Mouse (Mus musculus): ENCODE measurements around the gene Mcl1. TPM values are rescaled to one million over a fixed set of nuclear protein-coding genes. Genes with fewer than 3 reads are reported as not detected.
"Not testable (repeated sequence)": the region's sequence is repeated elsewhere in the genome, so short reads cannot be mapped to it uniquely, and the experiment has no call there.

The Mcl1 gene
- polyA plus RNA-seq, 1 experiment from 2014 or later = 57.2 TPM

DNA sequence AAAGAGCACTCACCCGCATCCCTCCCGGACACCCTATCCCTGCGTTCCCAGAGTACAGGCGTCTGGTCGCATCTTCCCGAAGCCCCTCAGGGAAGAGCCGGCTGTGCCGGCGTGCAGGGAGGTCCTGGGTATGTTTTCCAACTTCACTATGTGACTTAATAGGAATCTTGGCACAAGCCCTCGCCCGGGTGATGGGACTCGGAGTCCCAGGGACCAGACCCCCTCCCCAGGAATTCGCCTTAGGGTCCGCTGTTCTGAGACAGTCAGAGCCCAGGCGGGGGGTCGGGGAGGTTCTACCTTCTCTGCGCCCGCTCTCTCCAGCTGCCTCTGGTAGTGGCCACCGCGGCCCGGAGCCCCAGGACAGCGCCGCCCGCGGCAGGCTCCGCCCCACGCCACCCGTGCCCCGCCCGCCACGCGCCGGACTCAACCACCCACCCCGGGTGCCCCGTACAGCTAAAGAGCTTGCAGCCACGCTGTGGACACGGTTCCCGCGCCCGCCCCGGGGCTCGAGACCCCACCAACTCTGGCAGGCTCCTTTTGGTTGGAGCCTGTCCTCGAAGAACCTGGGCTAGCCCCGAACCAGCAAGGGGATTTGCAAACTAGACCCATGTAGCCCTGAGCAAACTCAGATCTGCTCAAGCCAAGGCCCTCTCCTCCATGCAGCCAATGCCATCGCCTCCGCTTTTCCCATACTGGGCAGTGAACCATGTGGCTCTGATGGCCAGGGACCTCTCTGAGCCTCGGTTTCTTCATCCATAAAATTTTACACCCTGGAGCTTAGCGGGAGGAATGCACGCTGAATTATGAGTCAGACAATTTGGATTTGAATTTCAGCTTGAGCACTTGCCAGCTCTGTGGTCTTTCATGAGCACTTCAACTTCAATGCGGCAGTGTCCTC, 29.2 kb downstream of the Mcl1 start, which contains the start of gene Adamtsl4:
Adamtsl4 (minus strand) TSS at position 394 of the 898 bp plus-strand sequence.
- H3K9me3 ChIP-seq (ENCODE audit: control insufficient read depth, low read length) = no peaks in the 10 kb centered on the region
- peak within 1 kb of the TSS; percentile 43 to 51 for H3K4me3 ChIP-seq (ENCODE audit: control insufficient read depth in 1 of 2, insufficient read depth in 1 of 2, low read depth in 1 of 2, low read length in 2 of 2)
- peak; percentile 60 for ATAC-seq (ENCODE audit: insufficient number of reproducible peaks, insufficient read depth, low FRiP score, low read depth)
- 4% methylated on average over 50 of the region's 50 CpGs for WGBS
- H3K27me3 ChIP-seq (ENCODE audit: control insufficient read depth, insufficient read depth, low read length) = no peaks in the 10 kb centered on the region
- H3K36me3 ChIP-seq (ENCODE audit: control insufficient read depth, insufficient read depth, low read length) = no peaks in the 10 kb centered on the region
- peak within 1 kb of the TSS; percentile 74 for H3K9ac ChIP-seq (ENCODE audit: low read length)
- peak within 1 kb of the TSS; percentile 86 for H3K4me2 ChIP-seq (ENCODE audit: low read length)
- peaks cover 42 to 69% of the 10 kb centered on the region in 2 experiments for H3K4me1 ChIP-seq (ENCODE audit: control insufficient read depth in 2 of 2, insufficient read depth in 2 of 2, low read length in 2 of 2)
- peak within 1 kb of the TSS; percentile 59 to 88 for H3K27ac ChIP-seq (replicated peaks in 1 of 2; ENCODE audit: control insufficient read depth in 1 of 2, insufficient read depth in 1 of 2, low read depth in 2 of 2, low read length in 2 of 2)

GRCm38 (mm10) chr3:95689171-95689915, 30.8 kb downstream of the Mcl1 start:
- H3K27ac ChIP-seq (replicated peaks in 1 of 2; ENCODE audit: control insufficient read depth in 1 of 2, insufficient read depth in 1 of 2, low read depth in 2 of 2, low read length in 2 of 2) = peak overlapping the region; percentile 83 to 88
- no peak overlapping the region for H3K4me3 ChIP-seq (ENCODE audit: control insufficient read depth in 1 of 2, insufficient read depth in 1 of 2, low read depth in 1 of 2, low read length in 2 of 2)
- peak overlapping the region; percentile 14; the same call in 1 of the 2 replicates for H3K9ac ChIP-seq (ENCODE audit: low read length)
- H3K9me3 ChIP-seq (ENCODE audit: control insufficient read depth, low read length) = no peaks in the 10 kb centered on the region
- H3K4me1 ChIP-seq (ENCODE audit: control insufficient read depth in 2 of 2, insufficient read depth in 2 of 2, low read length in 2 of 2) = peaks cover 53 to 82% of the 10 kb centered on the region in 2 experiments
- H3K27me3 ChIP-seq (ENCODE audit: control insufficient read depth, insufficient read depth, low read length) = no peaks in the 10 kb centered on the region
- H3K4me2 ChIP-seq (ENCODE audit: low read length) = peak overlapping the region; percentile 44
- 14% methylated on average over 11 of the region's 11 CpGs for WGBS
- H3K36me3 ChIP-seq (ENCODE audit: control insufficient read depth, insufficient read depth, low read length) = no peaks in the 10 kb centered on the region
- peak; percentile 51 for ATAC-seq (ENCODE audit: insufficient number of reproducible peaks, insufficient read depth, low FRiP score, low read depth)

DNA sequence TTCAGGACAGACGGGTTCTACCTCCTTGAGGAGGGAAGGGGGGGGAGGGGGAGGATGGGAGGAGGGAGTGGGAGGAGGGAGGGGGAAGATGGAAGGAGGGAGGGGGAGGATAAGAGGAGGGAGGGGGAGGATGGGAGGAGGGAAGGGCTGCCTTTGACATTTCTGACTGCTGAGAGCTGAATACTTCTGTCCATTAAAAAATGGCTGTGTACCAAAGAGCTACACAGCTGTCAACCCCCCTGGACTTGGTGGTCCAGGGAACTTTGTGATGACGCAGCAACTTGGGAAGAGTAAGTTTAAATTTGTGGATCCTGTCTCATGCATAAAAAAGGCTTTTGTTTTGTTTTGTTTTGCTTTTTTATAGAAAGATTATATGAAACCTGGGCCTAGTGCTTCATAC, 31.4 kb downstream of the Mcl1 start:
- Histone ChIP-seq H3K4me3 (ENCODE audit: control insufficient read depth in 1 of 2, insufficient read depth in 1 of 2, low read depth in 1 of 2, low read length in 2 of 2) (no peak overlapping the region), H3K9ac (ENCODE audit: low read length) (peak overlapping the region; percentile 51), H3K36me3 (ENCODE audit: control insufficient read depth, insufficient read depth, low read length) (no peaks in the 10 kb centered on the region), H3K4me2 (ENCODE audit: low read length) (peak overlapping the region; percentile 44), H3K27me3 (ENCODE audit: control insufficient read depth, insufficient read depth, low read length) (no peaks in the 10 kb centered on the region), H3K4me1 (ENCODE audit: control insufficient read depth in 2 of 2, insufficient read depth in 2 of 2, low read length in 2 of 2) (peaks cover 53 to 84% of the 10 kb centered on the region in 2 experiments), H3K9me3 (ENCODE audit: control insufficient read depth, low read length) (no peaks in the 10 kb centered on the region), H3K27ac (replicated peaks in 1 of 2; ENCODE audit: control insufficient read depth in 1 of 2, insufficient read depth in 1 of 2, low read depth in 2 of 2, low read length in 2 of 2) (peak overlapping the region; percentile 83 to 88)
- 10% methylated on average over 2 of the region's 2 CpGs for WGBS
- no peak for ATAC-seq (ENCODE audit: insufficient number of reproducible peaks, insufficient read depth, low FRiP score, low read depth)

DNA sequence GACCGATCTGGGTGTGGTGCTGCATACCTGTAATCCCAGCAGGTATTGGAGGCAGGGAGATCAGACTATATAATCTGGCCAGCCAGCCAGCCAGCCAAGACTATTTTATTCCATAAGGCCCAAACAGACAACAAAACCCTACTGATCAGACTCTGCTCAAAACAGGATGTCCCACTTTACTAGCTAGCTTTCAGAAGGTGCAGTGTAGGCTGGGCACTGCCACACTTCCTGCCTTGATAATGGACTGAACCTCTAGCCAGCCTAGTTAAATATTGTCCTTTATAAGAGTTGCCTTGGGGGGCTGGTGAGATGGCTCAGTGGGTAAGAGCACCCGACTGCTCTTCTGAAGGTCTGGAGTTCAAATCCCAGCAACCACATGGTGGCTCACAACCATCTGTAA, 32.0 kb downstream of the Mcl1 start:
- Histone ChIP-seq H3K4me2 (ENCODE audit: low read length) (peak overlapping the region; percentile 44), H3K9ac (ENCODE audit: low read length) (peak overlapping the region; percentile 51; the same call in 1 of the 2 replicates), H3K27ac (replicated peaks in 1 of 2; ENCODE audit: control insufficient read depth in 1 of 2, insufficient read depth in 1 of 2, low read depth in 2 of 2, low read length in 2 of 2) (peak overlapping the region; percentile 67 to 88), H3K4me1 (ENCODE audit: control insufficient read depth in 2 of 2, insufficient read depth in 2 of 2, low read length in 2 of 2) (peaks cover 54 to 86% of the 10 kb centered on the region in 2 experiments)
- H3K36me3 ChIP-seq (ENCODE audit: control insufficient read depth, insufficient read depth, low read length); H3K9me3 ChIP-seq (ENCODE audit: control insufficient read depth, low read length); H3K27me3 ChIP-seq (ENCODE audit: control insufficient read depth, insufficient read depth, low read length); ATAC-seq (ENCODE audit: insufficient number of reproducible peaks, insufficient read depth, low FRiP score, low read depth); H3K4me3 ChIP-seq (ENCODE audit: control insufficient read depth in 1 of 2, insufficient read depth in 1 of 2, low read depth in 1 of 2, low read length in 2 of 2): not testable (repeated sequence)
- 87% methylated on average over 2 of the region's 2 CpGs for WGBS

DNA sequence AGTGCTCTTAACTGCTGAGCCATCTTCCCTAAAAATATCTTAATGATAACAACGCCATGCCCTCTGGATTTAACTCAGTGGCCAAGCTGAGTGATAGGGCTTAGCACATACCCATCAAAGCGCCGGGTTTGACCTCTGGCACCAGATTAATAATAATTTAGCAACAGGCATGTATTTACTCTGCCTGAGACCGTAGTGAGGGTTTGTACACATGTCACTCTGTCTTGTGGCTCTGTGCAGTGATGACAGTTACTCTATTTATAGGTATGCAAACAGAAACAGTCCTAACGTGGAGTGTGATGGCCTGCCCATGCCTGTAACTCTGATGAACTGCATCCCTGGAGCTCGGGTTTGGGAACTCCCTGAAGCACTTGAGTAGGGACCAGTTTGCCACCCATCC, 34.1 kb downstream of the Mcl1 start:
- Histone ChIP-seq H3K4me1 (ENCODE audit: control insufficient read depth in 2 of 2, insufficient read depth in 2 of 2, low read length in 2 of 2) (peaks cover 53 to 79% of the 10 kb centered on the region in 2 experiments), H3K36me3 (ENCODE audit: control insufficient read depth, insufficient read depth, low read length) (no peaks in the 10 kb centered on the region), H3K9me3 (ENCODE audit: control insufficient read depth, low read length) (no peaks in the 10 kb centered on the region), H3K27ac (replicated peaks in 1 of 2; ENCODE audit: control insufficient read depth in 1 of 2, insufficient read depth in 1 of 2, low read depth in 2 of 2, low read length in 2 of 2) (peak overlapping the region; percentile 75 to 81), H3K9ac (ENCODE audit: low read length) (no peak overlapping the region), H3K4me3 (ENCODE audit: control insufficient read depth in 1 of 2, insufficient read depth in 1 of 2, low read depth in 1 of 2, low read length in 2 of 2) (no peak overlapping the region), H3K27me3 (ENCODE audit: control insufficient read depth, insufficient read depth, low read length) (no peaks in the 10 kb centered on the region), H3K4me2 (ENCODE audit: low read length) (0 out of 2 replicates have a peak overlapping the region, but pooled peaks have one; percentile 0)
- ATAC-seq (ENCODE audit: insufficient number of reproducible peaks, insufficient read depth, low FRiP score, low read depth) = peak; percentile 76
- 25% methylated on average over 6 of the region's 6 CpGs for WGBS

DNA sequence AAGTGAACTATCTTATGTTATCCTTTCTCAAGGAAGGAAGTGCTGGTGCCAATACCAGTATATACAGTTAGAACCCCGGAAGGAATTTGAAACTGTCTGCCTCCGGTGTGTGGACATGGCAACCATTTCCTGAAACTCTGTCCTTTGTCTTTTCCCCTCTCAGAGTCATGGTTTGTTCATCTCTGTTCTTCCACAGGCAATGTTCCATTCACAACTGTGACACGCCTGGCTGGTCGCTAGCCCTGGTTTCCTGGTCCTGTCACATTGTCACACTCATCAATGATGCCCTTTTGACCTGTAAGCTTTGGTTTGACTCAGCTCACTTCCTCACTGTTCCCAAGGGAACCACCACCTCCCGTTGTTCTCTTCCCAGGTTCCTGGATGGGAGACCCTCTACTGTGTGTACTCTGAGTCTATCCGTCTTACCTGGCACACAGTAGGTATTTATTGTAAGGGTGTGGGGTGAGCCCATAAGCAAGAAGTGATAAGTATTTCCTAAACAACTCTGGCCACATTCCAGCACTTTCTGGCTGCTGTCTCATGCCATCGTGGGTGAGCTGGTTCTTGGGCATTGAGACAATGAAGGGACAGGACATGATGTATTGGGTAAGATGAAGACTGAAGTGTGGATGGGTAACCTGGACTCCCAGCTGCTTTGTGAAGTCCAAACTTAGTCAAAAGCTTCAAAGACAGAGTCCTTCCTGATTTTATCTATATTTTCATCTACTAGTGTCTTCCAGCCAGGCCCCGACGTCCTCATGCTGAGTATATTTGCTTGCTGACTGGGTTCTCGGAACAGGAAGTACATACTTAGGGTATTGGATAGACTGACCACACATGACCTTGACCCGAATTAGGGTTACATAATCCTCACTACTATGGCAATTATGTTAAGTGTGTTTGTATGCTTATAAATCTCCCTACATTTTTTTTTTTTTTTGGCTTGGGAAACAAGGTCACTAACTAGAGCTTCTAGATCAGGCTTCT, 35.5 kb downstream of the Mcl1 start:
- no peak; the same call in 1 of the 2 replicates for ATAC-seq (ENCODE audit: insufficient number of reproducible peaks, insufficient read depth, low FRiP score, low read depth)
- Histone ChIP-seq H3K4me2 (ENCODE audit: low read length) (no peak overlapping the region), H3K9ac (ENCODE audit: low read length) (no peak overlapping the region), H3K36me3 (ENCODE audit: control insufficient read depth, insufficient read depth, low read length) (no peaks in the 10 kb centered on the region), H3K9me3 (ENCODE audit: control insufficient read depth, low read length) (no peaks in the 10 kb centered on the region), H3K4me3 (ENCODE audit: control insufficient read depth in 1 of 2, insufficient read depth in 1 of 2, low read depth in 1 of 2, low read length in 2 of 2) (no peak overlapping the region), H3K27me3 (ENCODE audit: control insufficient read depth, insufficient read depth, low read length) (no peaks in the 10 kb centered on the region), H3K27ac (replicated peaks in 1 of 2; ENCODE audit: control insufficient read depth in 1 of 2, insufficient read depth in 1 of 2, low read depth in 2 of 2, low read length in 2 of 2) (peak overlapping the region; percentile 81 to 88), H3K4me1 (ENCODE audit: control insufficient read depth in 2 of 2, insufficient read depth in 2 of 2, low read length in 2 of 2) (peaks cover 46 to 64% of the 10 kb centered on the region in 2 experiments)
- 48% methylated on average over 11 of the region's 11 CpGs for WGBS
